Mouse (Mus musculus) heart, adult 2 months (tissue): ENCODE results near the gene Lin52.
A peak's percentile ranks its signal among the peaks of the same experiment; 100 is the strongest.
"Not testable (repeated sequence)": the region's sequence is repeated elsewhere in the genome, so short reads cannot be mapped to it uniquely, and the experiment has no call there.

ENCODE experiments used
- CTCF ChIP-seq: fragments of 200-600 bp; IDR thresholded peaks from 2 replicates; pipeline ENCODE4 v1.8.1; 2022; ENCODE audit warnings: antibody characterized with exemption, mild to moderate bottlenecking, moderate library complexity
- EP300 ChIP-seq: fragments of 200-500 bp; IDR thresholded peaks from 2 replicates; pipeline ENCODE4 v1.6.1; 2011; ENCODE audit warnings: low read depth, low read length, control low read depth; ENCODE audit not compliant: insufficient read depth
- POLR2A ChIP-seq: fragments of 200-500 bp; IDR thresholded peaks from 2 replicates; pipeline ENCODE4 v1.6.1; 2011; ENCODE audit warnings: mild to moderate bottlenecking, low read depth, low read length, control low read depth; ENCODE audit not compliant: insufficient read depth

- TF ChIP-seq CTCF, result peak; percentile 45
- not testable (repeated sequence) for TF ChIP-seq POLR2A, EP300
These were observed 88.3 kb downstream of the Lin52 start for GRCm38 (mm10) chr12:84539537-84539936.
